Mouse (Mus musculus) testis, adult 2 months (tissue): ENCODE results near the gene Cpne5. TPM values are rescaled to one million over a fixed set of nuclear protein-coding genes. Genes with fewer than 3 reads are reported as not detected.
"Not testable (repeated sequence)": the region's sequence is repeated elsewhere in the genome, so short reads cannot be mapped to it uniquely, and the experiment has no call there.

Experiments used
- H3K27ac ChIP-seq: fragments of 200-500 bp; 2 replicates; pipeline ENCODE4 v1.5.1; 2012; ENCODE audit warnings: low read depth, low read length; ENCODE audit not compliant: control insufficient read depth, insufficient read depth
- H3K27me3 ChIP-seq: fragments of 200-500 bp; 2 replicates; pipeline ENCODE4 v1.6.1; 2012; ENCODE audit warnings: mild to moderate bottlenecking, low read length, moderate library complexity; ENCODE audit not compliant: control insufficient read depth, insufficient read depth
- H3K36me3 ChIP-seq: fragments of 200-500 bp; 2 replicates; pipeline ENCODE4 v1.6.1; 2012; ENCODE audit warnings: mild to moderate bottlenecking, low read length; ENCODE audit not compliant: control insufficient read depth, insufficient read depth
- H3K4me1 ChIP-seq: fragments of 200-500 bp; 2 replicates; pipeline ENCODE4 v1.6.1; 2012; ENCODE audit warnings: low read length; ENCODE audit not compliant: control insufficient read depth, insufficient read depth
- H3K4me3 ChIP-seq: fragments of 200-500 bp; 2 replicates; pipeline ENCODE4 v1.5.1; 2012; ENCODE audit warnings: low read depth, mild to moderate bottlenecking, low read length, moderate library complexity, mixed read lengths; ENCODE audit not compliant: control insufficient read depth
- CTCF ChIP-seq: fragments of 200-500 bp; IDR thresholded peaks from 2 replicates; pipeline ENCODE4 v1.5.1; 2012; ENCODE audit warnings: low read depth, mild to moderate bottlenecking, inconsistent platforms, low read length, moderate library complexity; ENCODE audit not compliant: control insufficient read depth, insufficient read depth, insufficient replicate concordance
- POLR2A ChIP-seq: fragments of 200-500 bp; IDR thresholded peaks from 2 replicates; pipeline ENCODE4 v1.6.1; 2012; ENCODE audit warnings: low read depth, mild to moderate bottlenecking, inconsistent platforms, low read length, moderate library complexity; ENCODE audit not compliant: control insufficient read depth
- polyA plus RNA-seq: library from polyadenylated mRNA; depleted of rRNA; stranded (reverse); fragments of >200 nt; gene quantifications from 2 replicates; pipeline ENCODE4 v1.2.3, GENCODE M21; 2012

The Cpne5 gene
- polyA plus RNA-seq, 1 experiment, result 49.1 TPM

GRCm38 (mm10) chr17:29269349-29269706, 31.4 kb upstream of the Cpne5 start:
- H3K27ac ChIP-seq, result no peak overlapping the region; the same call in 1 of the 2 replicates
- peaks cover 8% of the 10 kb centered on the region for H3K4me1 ChIP-seq
- H3K36me3 ChIP-seq, result no peaks in the 10 kb centered on the region
- no peaks in the 10 kb centered on the region for H3K27me3 ChIP-seq
- TF ChIP-seq POLR2A, result no peak
- H3K4me3 ChIP-seq, result peak overlapping the region; percentile 96

GRCm38 (mm10) chr17:29268682-29269348, 30.8 kb upstream of the Cpne5 start, which contains the start of gene BC004004:
TSS of gene BC004004 (plus strand) at chr17:29268788.
- peak within 1 kb of the TSS; percentile 82 for H3K27ac ChIP-seq
- no peaks in the 10 kb centered on the region for H3K27me3 ChIP-seq
- TF ChIP-seq POLR2A, result peak; percentile 66
- TF ChIP-seq CTCF, result peak; percentile 48; the same call in 1 of the 2 replicates
- no peaks in the 10 kb centered on the region for H3K36me3 ChIP-seq
- H3K4me1 ChIP-seq, result peaks cover 7% of the 10 kb centered on the region
- peak within 1 kb of the TSS; percentile 96 for H3K4me3 ChIP-seq

GRCm38 (mm10) chr17:29267931-29268681, 30.1 kb upstream of the Cpne5 start:
- Histone ChIP-seq H3K36me3 (no peaks in the 10 kb centered on the region), H3K4me3 (no peak overlapping the region), H3K4me1 (peaks cover 7% of the 10 kb centered on the region), H3K27me3 (no peaks in the 10 kb centered on the region), H3K27ac (no peak overlapping the region)
- TF ChIP-seq POLR2A (no peak), CTCF (no peak)

- not testable (repeated sequence) for H3K4me1 ChIP-seq, H3K36me3 ChIP-seq, H3K27ac ChIP-seq, H3K27me3 ChIP-seq, H3K4me3 ChIP-seq
Observed at GRCm38 (mm10) chr17:29267040-29267439, 29.1 kb upstream of the Cpne5 start.

- Histone ChIP-seq H3K27me3 (no peaks in the 10 kb centered on the region), H3K4me3 (no peak overlapping the region), H3K27ac (peak overlapping the region; percentile 89), H3K36me3 (no peaks in the 10 kb centered on the region), H3K4me1 (peaks cover 7% of the 10 kb centered on the region)
- TF ChIP-seq CTCF, result no peak
Observed at GRCm38 (mm10) chr17:29264760-29265159, 26.8 kb upstream of the Cpne5 start.

GRCm38 (mm10) chr17:29263840-29264633, 26.1 kb upstream of the Cpne5 start, which contains the start of gene Ppil1:
TSS of gene Ppil1 (minus strand) at chr17:29264186.
- no peaks in the 10 kb centered on the region for H3K36me3 ChIP-seq
- H3K4me3 ChIP-seq, result peak within 1 kb of the TSS; percentile 97
- H3K4me1 ChIP-seq, result peaks cover 7% of the 10 kb centered on the region
- peak within 1 kb of the TSS; percentile 89 for H3K27ac ChIP-seq
- no peaks in the 10 kb centered on the region for H3K27me3 ChIP-seq
- TF ChIP-seq CTCF (no peak), POLR2A (peak; percentile 64)

GRCm38 (mm10) chr17:29263417-29263816, 25.4 kb upstream of the Cpne5 start:
- peak overlapping the region; percentile 97 for H3K4me3 ChIP-seq
- H3K4me1 ChIP-seq, result peaks cover 7% of the 10 kb centered on the region
- TF ChIP-seq CTCF (no peak), POLR2A (no peak)
- H3K27me3 ChIP-seq, result no peaks in the 10 kb centered on the region
- H3K27ac ChIP-seq, result peak overlapping the region; percentile 89
- no peaks in the 10 kb centered on the region for H3K36me3 ChIP-seq
